Mouse (Mus musculus) CD8-positive naive resting alpha-beta T cell, adult 2 months (primary cell): ENCODE data around the gene Erc2.

ENCODE experiments used
- DNase-seq, 2 experiments: peaks; one replicate each; pipeline ENCODE4 v3.0.0; 2022; ENCODE audit warnings: low read depth in 2 of 2, low spot score in 2 of 2

Erc2 gene

GRCm38 (mm10) chr14:28426610-28427009, 804.4 kb downstream of the Erc2 start:
- no peak for DNase-seq

- DNase-seq: no peak
These were observed 809.6 kb downstream of the Erc2 start for GRCm38 (mm10) chr14:28431703-28432309.

GRCm38 (mm10) chr14:28434996-28435395, 812.8 kb downstream of the Erc2 start:
- DNase-seq: no peak

GRCm38 (mm10) chr14:28439171-28439570, 816.9 kb downstream of the Erc2 start:
- DNase-seq: no peak

GRCm38 (mm10) chr14:28441240-28441967, 819.2 kb downstream of the Erc2 start:
- DNase-seq: no peak

- no peak for DNase-seq
These were observed 821.2 kb downstream of the Erc2 start for GRCm38 (mm10) chr14:28443254-28443944.

- DNase-seq: no peak
These were observed 823.5 kb downstream of the Erc2 start for GRCm38 (mm10) chr14:28445737-28446136.

GRCm38 (mm10) chr14:28451771-28452170, 829.5 kb downstream of the Erc2 start:
- no peak for DNase-seq

- DNase-seq: no peak
These were observed 834.3 kb downstream of the Erc2 start for GRCm38 (mm10) chr14:28456372-28457076.

- no peak for DNase-seq
These were observed 835.2 kb downstream of the Erc2 start for GRCm38 (mm10) chr14:28457428-28457827.

GRCm38 (mm10) chr14:28467956-28468355, 845.7 kb downstream of the Erc2 start:
- no peak for DNase-seq

GRCm38 (mm10) chr14:28469696-28470095, 847.5 kb downstream of the Erc2 start:
- no peak for DNase-seq

- DNase-seq: no peak
These were observed 848.0 kb downstream of the Erc2 start for GRCm38 (mm10) chr14:28470212-28470611.

GRCm38 (mm10) chr14:28475012-28475411, 852.8 kb downstream of the Erc2 start:
- no peak for DNase-seq

- DNase-seq: no peak
These were observed 853.2 kb downstream of the Erc2 start for GRCm38 (mm10) chr14:28475421-28475820.

GRCm38 (mm10) chr14:28476746-28477145, 854.5 kb downstream of the Erc2 start:
- DNase-seq: no peak

GRCm38 (mm10) chr14:28480866-28481265, 858.6 kb downstream of the Erc2 start:
- DNase-seq: no peak

GRCm38 (mm10) chr14:28493806-28494205, 871.6 kb downstream of the Erc2 start:
- no peak for DNase-seq

- no peak for DNase-seq
These were observed 872.0 kb downstream of the Erc2 start for GRCm38 (mm10) chr14:28494273-28494672.

GRCm38 (mm10) chr14:28501216-28501878, 879.1 kb downstream of the Erc2 start:
- DNase-seq: no peak

GRCm38 (mm10) chr14:28503276-28503675, 881.0 kb downstream of the Erc2 start:
- no peak for DNase-seq
